Mouse (Mus musculus) myocyte (in vitro differentiated cells): ENCODE measurements around the gene Bzw1. TPM values are rescaled to one million over a fixed set of nuclear protein-coding genes. Genes with fewer than 3 reads are reported as not detected.

ENCODE experiments used
- H3K27me3 ChIP-seq: one replicate; pipeline ENCODE4 v1.6.1; 2011; ENCODE audit not compliant: control insufficient read depth, insufficient read depth, insufficient read length
- H3K36me3 ChIP-seq: one replicate; pipeline ENCODE4 v1.6.1; 2011; ENCODE audit not compliant: control insufficient read depth, insufficient read depth
- H3K4me2 ChIP-seq: one replicate; pipeline ENCODE4 v1.6.1; 2011; ENCODE audit warnings: low read depth, control low read depth
- H3K4me3 ChIP-seq: one replicate; pipeline ENCODE4 v1.5.1; 2011; ENCODE audit warnings: mild to moderate bottlenecking, control low read depth, moderate library complexity
- H3K79me2 ChIP-seq: one replicate; pipeline ENCODE4 v1.6.1; 2011; ENCODE audit not compliant: control insufficient read depth, insufficient read depth
- H3ac ChIP-seq: one replicate; pipeline ENCODE4 v1.6.1; 2011; ENCODE audit not compliant: control insufficient read depth, insufficient read length
- CEBPB ChIP-seq: IDR thresholded peaks from 2 replicates; pipeline ENCODE4 v1.6.1; 2011; ENCODE audit warnings: mild to moderate bottlenecking, moderate library complexity; ENCODE audit not compliant: poor library complexity, insufficient read depth, severe bottlenecking
- E2F4 ChIP-seq: IDR thresholded peaks from one replicate; pipeline ENCODE4 v1.6.1; 2011; ENCODE audit warnings: mild to moderate bottlenecking, control low read depth, moderate library complexity; ENCODE audit not compliant: insufficient read depth
- MAX ChIP-seq: IDR thresholded peaks from one replicate; pipeline ENCODE4 v1.6.1; 2011; ENCODE audit warnings: low read depth, mild to moderate bottlenecking, control low read depth
- MYOD1 ChIP-seq, 3 experiments: IDR thresholded peaks; one replicate each; pipeline ENCODE4 v1.6.1; 2011; ENCODE audit warnings: control low read depth in 2 of 3, low read depth in 2 of 3, mild to moderate bottlenecking in 2 of 3, moderate library complexity in 1 of 3; ENCODE audit not compliant: insufficient read length in 2 of 3, control insufficient read depth in 1 of 3
- MYOG ChIP-seq, 3 experiments: IDR thresholded peaks; one replicate each; pipeline ENCODE4 v1.6.1; 2011; ENCODE audit warnings: control low read depth in 2 of 3, low read depth in 2 of 3, mild to moderate bottlenecking in 2 of 3; ENCODE audit not compliant: insufficient read length in 2 of 3, control insufficient read depth in 1 of 3, insufficient read depth in 1 of 3
- POLR2A ChIP-seq: IDR thresholded peaks from one replicate; pipeline ENCODE4 v1.6.1; 2011; ENCODE audit warnings: low read depth, mild to moderate bottlenecking, control low read depth, moderate library complexity; ENCODE audit not compliant: insufficient read length
- POLR2AphosphoS2 ChIP-seq: IDR thresholded peaks from one replicate; pipeline ENCODE4 v1.6.1; 2011; ENCODE audit warnings: low read depth, control low read depth; ENCODE audit not compliant: insufficient read length
- REST ChIP-seq: IDR thresholded peaks from one replicate; pipeline ENCODE4 v1.6.1; 2011; ENCODE audit warnings: mild to moderate bottlenecking, control low read depth, moderate library complexity; ENCODE audit not compliant: insufficient read depth, insufficient read length
- SRF ChIP-seq: IDR thresholded peaks from one replicate; pipeline ENCODE4 v1.6.1; 2011; ENCODE audit warnings: low read depth; ENCODE audit not compliant: control insufficient read depth, insufficient read length
- TCF12 ChIP-seq: IDR thresholded peaks from one replicate; pipeline ENCODE4 v1.6.1; 2011; ENCODE audit warnings: mild to moderate bottlenecking, control low read depth; ENCODE audit not compliant: poor library complexity, insufficient read depth, severe bottlenecking
- TCF3 ChIP-seq: IDR thresholded peaks from one replicate; pipeline ENCODE4 v1.6.1; 2011; ENCODE audit warnings: low read depth, control low read depth; ENCODE audit not compliant: insufficient read length
- USF1 ChIP-seq: IDR thresholded peaks from one replicate; pipeline ENCODE4 v1.6.1; 2011; ENCODE audit warnings: low read depth, mild to moderate bottlenecking, control low read depth, moderate library complexity
- polyA plus RNA-seq: library from polyadenylated mRNA; unstranded; fragments of >200 nt; fragmentation: generic; extraction: Trizol; gene quantifications from one replicate; pipeline ENCODE4 v1.2.1, GENCODE M21; 2012; ENCODE audit warnings: missing spikeins

Gene Bzw1
- polyA plus RNA-seq, 1 experiment: 34.7 TPM

DNA sequence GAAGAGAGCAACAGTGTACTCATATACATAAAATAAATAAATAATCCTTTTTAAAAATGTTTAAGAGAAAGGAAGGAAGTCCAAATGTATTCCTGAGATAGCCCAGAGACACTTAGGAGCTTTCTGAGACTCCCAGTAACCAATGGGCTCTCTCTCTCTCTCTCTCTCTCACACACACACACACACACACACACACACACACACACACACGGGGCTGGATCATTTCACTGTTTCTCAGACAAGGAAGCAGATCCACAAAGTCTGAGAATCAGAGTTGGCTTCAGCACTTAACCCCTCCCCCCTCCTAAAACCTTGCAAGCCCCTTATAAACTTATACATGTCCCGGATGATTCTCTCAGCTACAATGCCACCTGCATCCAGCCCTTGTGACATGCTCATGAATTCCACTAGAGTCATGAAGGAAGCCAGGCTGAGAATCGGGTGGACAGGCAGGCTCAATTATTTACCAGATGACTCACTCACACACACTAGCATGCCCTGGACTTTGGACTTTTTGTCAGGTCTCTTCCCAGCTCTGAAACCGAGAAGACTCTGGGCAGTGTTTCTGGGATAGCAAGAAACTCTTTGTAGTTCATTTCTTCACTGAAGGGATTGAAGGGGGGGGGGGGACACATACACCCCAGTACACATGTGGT lies 39.3 kb upstream of the Bzw1 start:
- Histone ChIP-seq H3K27me3 (no peaks in the 10 kb centered on the region), H3K4me3 (no peak overlapping the region), H3K36me3 (no peaks in the 10 kb centered on the region), H3K4me2 (peak overlapping the region; percentile 35), H3ac (no peak overlapping the region), H3K79me2 (no peaks in the 10 kb centered on the region)
- TF ChIP-seq MAX: no peak
- no peak for TF ChIP-seq CEBPB

DNA sequence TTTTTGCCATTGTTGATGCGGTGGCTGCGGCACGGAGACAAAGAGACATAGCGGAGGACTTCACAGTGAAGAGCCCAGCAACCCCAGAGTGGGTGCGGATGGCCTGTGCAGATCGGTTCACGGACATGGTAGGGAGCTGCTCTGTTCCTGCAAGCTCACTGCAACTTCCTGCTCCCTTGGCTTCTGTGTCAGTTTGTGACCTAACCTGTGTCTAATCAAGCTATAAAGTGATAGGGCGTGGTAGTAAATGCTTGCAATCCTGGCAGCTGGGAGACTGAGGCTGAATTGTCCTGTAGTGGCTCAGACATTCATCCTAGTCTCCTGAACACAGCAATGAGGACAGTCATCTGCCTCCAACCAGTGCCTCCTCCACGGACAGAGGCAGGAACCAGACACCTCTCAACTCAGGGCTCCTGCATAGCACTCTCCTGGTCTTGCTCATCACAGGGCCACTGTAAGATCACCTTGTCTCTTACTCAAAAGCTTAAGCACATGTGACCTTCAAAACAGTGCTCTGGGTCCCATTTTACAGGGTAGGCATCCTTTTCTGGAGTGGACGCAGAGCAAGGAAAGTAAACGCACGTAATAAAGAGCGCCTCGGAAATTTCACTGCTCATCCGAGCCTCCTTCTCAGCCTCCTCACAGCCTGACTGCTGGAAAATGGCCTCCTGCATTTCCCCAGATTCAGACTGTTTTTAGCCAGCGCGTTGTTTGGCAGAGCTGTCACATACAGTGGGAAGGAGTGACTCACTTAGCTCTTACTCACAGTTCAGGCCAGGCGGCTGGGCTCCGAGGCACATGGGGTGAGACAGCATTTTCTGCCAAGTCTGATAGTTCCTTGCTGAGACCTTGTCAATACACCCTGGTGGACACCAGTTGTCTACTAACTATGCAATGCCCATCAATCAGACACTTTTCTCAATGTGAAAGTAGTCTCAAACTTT lies 33.5 kb upstream of the Bzw1 start:
- TF ChIP-seq POLR2AphosphoS2 (no peak), SRF (no peak), MAX (no peak), TCF12 (no peak), MYOG (IDR thresholded peaks at IDR 0.05; ENCODE audit: control insufficient read depth in 1 of 3, insufficient read depth in 1 of 3, insufficient read length in 2 of 3, low read depth in 2 of 3) (peak in 1 of 3 experiments; percentile 29), REST (no peak), POLR2A (no peak), MYOD1 (IDR thresholded peaks at IDR 0.05; ENCODE audit: control insufficient read depth in 1 of 3, insufficient read length in 2 of 3, low read depth in 2 of 3) (peak in 1 of 3 experiments; percentile 44), TCF3 (no peak), USF1 (no peak), E2F4 (no peak), CEBPB (no peak)
- no peaks in the 10 kb centered on the region for H3K27me3 ChIP-seq
- H3K79me2 ChIP-seq: no peaks in the 10 kb centered on the region
- H3K4me3 ChIP-seq: no peak overlapping the region
- H3K4me2 ChIP-seq: peak overlapping the region; percentile 82
- H3ac ChIP-seq: no peak overlapping the region
- H3K36me3 ChIP-seq: no peaks in the 10 kb centered on the region

DNA sequence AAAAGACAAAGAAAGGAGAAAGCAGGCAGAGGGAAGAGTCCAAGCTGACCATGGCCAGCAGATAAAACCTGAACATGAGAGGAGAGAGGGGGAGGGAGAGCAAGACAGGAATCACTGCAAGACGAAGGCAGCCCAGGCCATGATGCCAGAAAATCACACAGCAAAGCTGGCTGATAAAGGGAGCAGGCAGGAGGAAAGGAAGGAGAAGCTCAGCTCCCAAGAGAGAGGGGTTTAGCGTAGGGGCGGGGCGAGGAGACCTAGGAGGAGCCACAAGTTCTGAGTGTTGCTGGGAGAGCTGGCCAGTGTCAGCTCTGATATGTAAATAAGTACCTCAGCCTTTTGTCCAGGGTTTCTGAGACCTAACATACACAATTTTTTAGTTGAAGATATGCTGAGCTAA lies 30.4 kb upstream of the Bzw1 start:
- H3K4me2 ChIP-seq: no peak overlapping the region
- no peaks in the 10 kb centered on the region for H3K36me3 ChIP-seq
- no peak overlapping the region for H3ac ChIP-seq
- no peak for TF ChIP-seq POLR2AphosphoS2
- TF ChIP-seq TCF3: no peak
- no peak for TF ChIP-seq MYOD1 (IDR thresholded peaks at IDR 0.05; ENCODE audit: control insufficient read depth in 1 of 3, insufficient read length in 2 of 3, low read depth in 2 of 3)
- TF ChIP-seq REST: no peak
- no peak for TF ChIP-seq POLR2A
- TF ChIP-seq SRF: no peak
- TF ChIP-seq USF1: no peak
- no peak for TF ChIP-seq CEBPB
- no peak for TF ChIP-seq MAX
- no peak for TF ChIP-seq MYOG (IDR thresholded peaks at IDR 0.05; ENCODE audit: control insufficient read depth in 1 of 3, insufficient read depth in 1 of 3, insufficient read length in 2 of 3, low read depth in 2 of 3)
- no peak for TF ChIP-seq TCF12
- no peak for TF ChIP-seq E2F4
- no peaks in the 10 kb centered on the region for H3K27me3 ChIP-seq
- H3K79me2 ChIP-seq: no peaks in the 10 kb centered on the region
- H3K4me3 ChIP-seq: no peak overlapping the region

DNA sequence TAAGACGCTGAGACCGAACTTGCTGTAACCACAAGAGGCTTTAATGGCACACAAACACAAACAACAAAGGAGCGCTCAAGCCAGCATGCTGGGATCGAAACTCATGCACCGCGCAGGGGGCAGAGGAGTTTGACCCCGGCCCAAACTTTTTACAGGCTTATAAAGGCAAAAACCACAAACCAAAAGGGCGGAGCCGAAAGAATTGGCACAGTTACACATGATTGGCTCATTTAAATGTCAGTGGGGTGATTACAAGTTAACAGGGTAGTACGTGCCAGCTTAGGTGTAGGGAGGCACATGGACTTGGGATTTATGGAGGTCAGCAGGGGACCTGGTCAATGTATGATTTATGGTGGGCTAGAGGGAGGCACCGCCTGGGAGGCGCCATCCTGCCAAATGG lies 28.1 kb upstream of the Bzw1 start:
- no peaks in the 10 kb centered on the region for H3K36me3 ChIP-seq
- H3K4me2 ChIP-seq: no peak overlapping the region
- H3K79me2 ChIP-seq: no peaks in the 10 kb centered on the region
- no peak overlapping the region for H3ac ChIP-seq
- H3K4me3 ChIP-seq: no peak overlapping the region
- no peaks in the 10 kb centered on the region for H3K27me3 ChIP-seq
- TF ChIP-seq E2F4 (no peak), MAX (no peak), POLR2A (no peak), CEBPB (no peak)

DNA sequence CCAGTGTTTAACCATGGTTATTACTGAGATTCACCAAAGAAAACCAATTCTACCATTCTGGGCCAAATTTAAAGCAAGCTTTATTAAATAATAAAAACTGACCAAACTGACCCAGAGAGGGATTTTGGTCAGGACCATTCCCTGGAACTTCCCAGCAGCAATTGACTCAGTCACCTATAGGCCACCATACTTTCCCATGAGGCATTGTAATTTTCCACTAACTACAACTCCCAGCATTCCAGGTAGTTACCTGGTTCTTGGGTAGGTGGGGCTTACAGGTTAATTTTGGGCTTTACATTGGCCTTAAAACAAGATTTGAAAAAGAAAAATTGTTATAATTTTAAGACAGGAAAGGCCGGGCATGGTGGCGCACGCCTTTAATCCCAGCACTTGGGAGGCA lies 26.9 kb upstream of the Bzw1 start:
- Histone ChIP-seq H3K36me3 (no peaks in the 10 kb centered on the region), H3K4me3 (no peak overlapping the region), H3ac (no peak overlapping the region), H3K79me2 (no peaks in the 10 kb centered on the region), H3K4me2 (no peak overlapping the region), H3K27me3 (no peaks in the 10 kb centered on the region)
- no peak for TF ChIP-seq POLR2AphosphoS2
